Mouse (Mus musculus) right cerebral cortex, adult 18-20 months (tissue): ENCODE results near the gene Fam240b.
A peak's percentile ranks its signal among the peaks of the same experiment; 100 is the strongest.

ENCODE experiments used
- DNase-seq: peaks from one replicate; pipeline ENCODE4 v3.0.0; 2022; ENCODE audit warnings: mixed read lengths

The Fam240b gene

DNA sequence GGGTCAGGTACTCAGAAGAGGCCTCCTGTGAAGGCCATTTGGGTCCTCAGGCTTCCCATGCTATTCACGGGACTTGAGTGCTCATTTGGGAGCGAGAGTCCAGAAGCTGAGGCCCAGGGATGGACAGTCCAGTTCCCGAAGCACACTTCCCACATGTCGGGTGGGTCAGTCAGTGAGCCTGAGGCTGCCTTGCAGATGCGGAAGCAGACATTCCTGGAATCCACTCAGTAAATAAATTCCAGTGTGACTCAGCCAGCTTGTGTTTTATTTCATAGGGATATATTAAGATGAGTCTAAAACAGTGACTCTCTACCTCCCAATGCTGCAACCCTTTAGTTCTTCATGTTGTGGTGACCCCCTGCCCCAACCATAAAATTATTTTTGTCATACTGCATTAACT, 58.1 kb downstream of the Fam240b start:
- DNase-seq: no peak

DNA sequence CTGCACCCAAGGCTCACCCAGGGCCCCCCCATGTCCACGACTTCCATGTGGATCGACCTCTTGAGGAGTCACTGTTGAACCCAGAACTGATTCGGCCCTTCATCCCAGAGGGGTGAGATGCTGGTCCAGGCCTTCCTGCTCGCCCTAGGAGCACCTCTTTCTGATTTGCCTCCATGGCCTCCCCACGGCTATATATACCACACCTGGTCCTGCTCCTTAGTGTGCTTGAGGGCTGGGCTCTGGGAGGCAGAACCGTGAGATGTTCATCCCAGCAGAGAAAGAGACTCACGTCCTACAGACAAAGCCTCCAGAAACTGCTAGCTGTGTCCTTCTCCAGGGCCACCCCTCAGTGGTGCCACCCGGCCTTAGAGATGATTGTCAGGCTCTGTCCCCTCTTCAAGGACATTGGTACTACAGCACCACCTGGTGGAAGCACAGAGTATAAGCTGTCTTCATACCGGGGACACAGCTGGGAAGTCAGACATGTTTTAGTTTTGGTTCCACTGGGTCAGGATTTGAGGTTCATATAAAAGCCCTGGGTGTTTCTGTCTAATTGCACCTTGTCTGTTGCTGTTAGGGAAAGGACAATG, 58.6 kb downstream of the Fam240b start:
- peak; percentile 75 for DNase-seq

GRCm38 (mm10) chr13:64437801-64438200, 59.8 kb downstream of the Fam240b start:
- no peak for DNase-seq

DNA sequence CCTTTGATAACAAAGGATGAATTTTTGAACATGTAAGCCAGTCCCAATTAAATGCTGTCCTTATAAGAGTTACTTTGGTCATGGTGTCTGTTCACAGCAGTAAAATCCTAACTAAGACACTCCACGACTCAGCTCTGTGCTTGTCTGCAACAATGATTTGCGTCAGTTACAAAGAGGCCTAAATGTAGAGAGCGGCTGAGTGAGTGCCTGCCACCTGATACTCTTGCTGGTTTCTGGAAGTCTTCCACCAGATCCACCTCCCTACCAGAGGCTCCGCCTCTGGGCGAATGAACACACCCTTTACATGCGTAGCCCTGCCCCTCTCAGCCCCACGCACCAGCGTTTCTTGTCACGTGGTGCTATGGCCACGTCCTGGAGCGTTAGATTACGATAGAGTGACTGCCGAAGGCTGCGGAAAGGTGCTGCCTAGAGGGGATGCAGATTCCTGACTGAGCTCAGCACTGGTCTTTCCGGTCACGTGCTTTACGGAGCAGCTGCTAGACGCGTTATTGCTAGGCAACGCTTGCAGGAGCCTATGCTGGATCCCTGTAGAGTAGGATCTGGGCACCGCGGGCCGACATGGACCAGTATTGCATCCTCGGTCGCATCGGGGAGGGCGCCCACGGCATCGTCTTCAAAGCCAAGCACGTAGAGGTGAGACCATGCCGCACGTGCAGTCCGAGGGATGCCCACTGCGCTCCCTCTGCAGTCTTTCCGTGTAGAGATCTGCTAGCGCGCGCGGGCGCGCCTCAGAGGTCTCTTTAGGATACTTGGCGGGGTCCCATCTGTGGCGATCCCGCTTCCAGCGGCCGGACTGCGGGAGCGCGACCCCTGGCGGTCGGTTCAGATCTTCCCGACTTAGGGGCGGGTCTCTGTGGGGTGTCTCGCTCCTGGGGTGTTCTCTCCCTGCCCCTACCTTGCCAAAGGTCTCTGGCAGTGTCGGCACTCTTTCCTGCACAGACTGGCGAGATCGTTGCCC, 65.3 kb downstream of the Fam240b start, which contains the start of gene Cdk20:
Gene Cdk20, plus strand, starts transcription at position 298 of the 979 bp plus-strand sequence.
- peak; percentile 97 for DNase-seq
